8 mouse cellular contexts compared by ENCODE assay signal in the genomic region with DNA sequence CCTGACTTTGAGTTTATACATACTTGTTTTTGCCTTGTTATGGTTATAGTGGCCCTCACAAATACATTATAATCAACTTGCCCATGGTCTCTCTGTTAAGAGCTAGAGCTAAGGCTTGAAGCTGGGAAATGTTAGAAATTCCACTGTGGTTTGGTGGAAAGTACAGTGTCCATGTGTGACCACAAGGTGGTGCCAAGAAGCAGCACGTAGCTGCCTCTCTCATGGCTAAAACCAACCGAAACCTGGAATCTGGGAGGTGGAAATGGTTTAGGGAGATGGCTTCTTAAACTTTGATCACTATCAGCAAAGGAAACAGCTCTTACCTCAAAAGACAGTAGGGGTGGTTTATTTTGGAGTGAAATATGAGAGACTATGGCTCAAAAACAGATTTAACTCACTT. TPM values are rescaled to one million over a fixed set of nuclear protein-coding genes. Genes with fewer than 3 reads are reported as not detected.
DNase-seq lines count a peak whose midpoint lies in the region; ATAC-seq and TF ChIP-seq lines count a peak whose summit lies in the region.

No protein-coding gene starts in this region.

- H3K4me2 ChIP-seq in liver, embryonic 12.5 days, result no peak overlapping the region

- H3K4me3 ChIP-seq in liver, adult 2 months (ENCODE audit: insufficient read depth, low read depth, low read length), result no peak overlapping the region
- no peak overlapping the region for H3K4me3 ChIP-seq in liver, embryonic 12.5 days
- no peak overlapping the region for H3K4me3 ChIP-seq in embryonic fibroblast, embryonic 13.5 days (ENCODE audit: insufficient read depth, low read length)

- H3K9me3 ChIP-seq in liver, embryonic 12.5 days (replicated peaks), result no peaks in the 10 kb centered on the region

- H3K36me3 ChIP-seq in liver, adult 2 months (ENCODE audit: control insufficient read depth, insufficient read depth, low read length), result peaks cover 8% of the 10 kb centered on the region; the same call in 1 of the 2 replicates
- H3K36me3 ChIP-seq in liver, embryonic 12.5 days, result peaks cover 66% of the 10 kb centered on the region

- H3K4me1 ChIP-seq in liver, adult 2 months (ENCODE audit: control insufficient read depth, insufficient read depth, low read length), result peaks cover 19% of the 10 kb centered on the region
- 0 out of 2 replicates have a peak, but pooled peaks cover 4% of the 10 kb centered on the region for H3K4me1 ChIP-seq in liver, embryonic 12.5 days
- H3K4me1 ChIP-seq in embryonic fibroblast, embryonic 13.5 days (ENCODE audit: control insufficient read depth, insufficient read depth, low read length), result peaks cover 7% of the 10 kb centered on the region

- H3K9ac ChIP-seq in liver, adult 2 months (ENCODE audit: low read depth, low read length), result no peak overlapping the region
- no peak overlapping the region for H3K9ac ChIP-seq in liver, embryonic 12.5 days

- H3K79me2 ChIP-seq in liver, adult 2 months (ENCODE audit: control insufficient read depth, insufficient read depth, low read length), result no peaks in the 10 kb centered on the region; the same call in 1 of the 2 replicates

- no peak overlapping the region for H3K27ac ChIP-seq in liver, adult 2 months (replicated peaks; ENCODE audit: insufficient read depth, low read depth, low read length)
- no peak overlapping the region for H3K27ac ChIP-seq in liver, embryonic 12.5 days
- no peak overlapping the region for H3K27ac ChIP-seq in embryonic fibroblast, embryonic 13.5 days (ENCODE audit: insufficient read depth, low read length)

- peak; percentile 61 to 63 for DNase-seq in cerebellum, adult 18-20 months
- DNase-seq in cerebellum, adult 9-11 months, result no peak
- peak; percentile 44 for DNase-seq in liver, adult 2 months (ENCODE audit: extremely low read depth, low read depth, low spot score)
- peak; percentile 62 for DNase-seq in R1 (ENCODE audit: low read depth, low spot score)
- peak; percentile 58 for DNase-seq in lung, postnatal 10 days
- DNase-seq in testis, postnatal 10 days (ENCODE audit: low spot score), result no peak

- no peak for ATAC-seq in liver, embryonic 12.5 days

- TF ChIP-seq CTCF in liver, adult 2 months (IDR thresholded peaks at IDR 0.05; ENCODE audit: low read depth, low read length), result peak; percentile 71
- peak; percentile 73; the same call in 1 of the 2 replicates for TF ChIP-seq CTCF in embryonic fibroblast, embryonic 13.5 days (IDR thresholded peaks at IDR 0.05; ENCODE audit: borderline replicate concordance, insufficient read depth, low read length)

- TF ChIP-seq POLR2A in liver, adult 2 months (IDR thresholded peaks at IDR 0.05; ENCODE audit: extremely low read depth, insufficient read depth, low read length), result no peak
- TF ChIP-seq POLR2A in embryonic fibroblast, embryonic 13.5 days (IDR thresholded peaks at IDR 0.05; ENCODE audit: low read depth, low read length), result no peak

- WGBS in liver, adult 2 months, result 6% methylated on average over 2 of the region's 2 CpGs
- WGBS in liver, embryonic 12.5 days (ENCODE audit: insufficient replicate concordance), result 32% methylated on average over 2 of the region's 2 CpGs

- H3K27me3 ChIP-seq in liver, adult 2 months (ENCODE audit: control insufficient read depth, insufficient read depth, low read length), result no peaks in the 10 kb centered on the region
- no peaks in the 10 kb centered on the region for H3K27me3 ChIP-seq in liver, embryonic 12.5 days (replicated peaks)

RNA-seq across cellular contexts. Expression of gene Ercc6, which starts 17.6 kb away (rescaled TPM):
- 6.9 and 11.2 TPM in 2 replicates for total RNA-seq in liver, adult 2 months (2014; rRNA removed)
- 2.0 and 2.8 TPM in 2 replicates for polyA plus RNA-seq in liver, adult 2 months (2012; rRNA removed)
- polyA plus RNA-seq in liver, embryonic 12.5 days (2016; fragmentation: Nextera tagmentation; extraction: Ambion mirVana), result 13.3 and 14.8 TPM in 2 replicates
- 18.4 and 22.6 TPM in 2 replicates for polyA plus RNA-seq in embryonic fibroblast, embryonic 13.5 days (2011; ENCODE audit: insufficient read length, low read depth, missing spikeins)

Comparison
In these comparisons a context has a peak if more than half of its experiments do, and no peak if none do; other contexts are left out.
1. DNase-seq: peak in cerebellum, adult 18-20 months (2 of 2), liver, adult 2 months (single experiment), R1 (single experiment) and lung, postnatal 10 days (single experiment); none in cerebellum, adult 9-11 months (single experiment) and testis, postnatal 10 days (single experiment).